Mouse (Mus musculus) ovary, postnatal 10 days (tissue): ENCODE results near the gene Col4a2.

Source experiments
- DNase-seq: peaks from one replicate; pipeline ENCODE4 v3.0.0; 2022; ENCODE audit warnings: low spot score

Col4a2 gene

DNA sequence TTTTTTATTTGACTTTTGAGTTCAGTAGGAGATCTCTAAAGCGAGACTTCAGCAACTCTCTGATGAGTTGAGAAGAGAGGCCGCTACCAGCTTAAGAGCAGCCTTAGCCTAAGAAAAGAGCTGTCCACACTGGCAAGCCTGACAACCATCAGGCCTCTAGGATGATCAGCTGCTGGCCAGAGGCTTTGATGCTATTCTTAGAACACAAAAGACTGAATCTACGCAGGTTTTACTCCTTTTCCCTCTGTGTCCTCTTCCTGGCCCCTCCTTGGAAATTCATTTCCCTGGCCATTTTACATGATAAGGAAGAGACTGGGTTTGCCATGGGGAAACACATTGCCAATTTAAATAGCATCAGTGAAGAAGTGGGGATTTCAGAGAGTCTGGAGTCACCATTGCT is 70.8 kb downstream of the Col4a2 start:
- DNase-seq = no peak

GRCm38 (mm10) chr8:11384841-11385240 is 72.2 kb downstream of the Col4a2 start:
- DNase-seq = no peak

DNA sequence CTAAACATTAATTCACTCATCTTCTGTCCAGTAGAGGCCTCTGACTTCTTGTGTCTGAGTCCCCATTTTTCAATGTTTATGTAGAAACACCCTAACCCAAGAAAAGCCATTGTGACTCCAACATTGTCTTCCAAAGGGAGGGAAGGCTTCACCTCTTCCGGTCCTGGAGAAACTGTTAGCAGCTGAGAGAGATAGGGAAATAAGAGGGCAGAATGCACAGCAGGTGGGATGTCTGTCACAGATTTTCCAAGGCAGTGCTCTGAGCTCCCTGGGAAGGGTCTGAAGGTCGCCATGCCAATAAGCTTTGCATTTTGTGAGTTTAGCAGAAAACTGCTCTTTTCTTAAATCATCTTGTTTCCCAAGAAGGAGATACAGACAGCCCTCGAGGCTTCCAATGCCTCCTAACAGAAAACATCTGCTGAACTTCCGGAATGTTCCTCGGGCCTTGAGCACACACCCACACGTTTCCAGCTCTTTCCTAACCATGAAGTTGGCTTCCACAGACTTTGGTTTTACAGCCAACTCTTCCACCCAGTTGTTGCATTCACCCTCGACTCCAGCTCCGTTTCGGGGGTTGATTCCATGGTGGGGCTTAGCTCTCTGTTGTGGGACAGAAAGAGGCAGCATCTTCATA is 72.8 kb downstream of the Col4a2 start:
- DNase-seq = no peak

DNA sequence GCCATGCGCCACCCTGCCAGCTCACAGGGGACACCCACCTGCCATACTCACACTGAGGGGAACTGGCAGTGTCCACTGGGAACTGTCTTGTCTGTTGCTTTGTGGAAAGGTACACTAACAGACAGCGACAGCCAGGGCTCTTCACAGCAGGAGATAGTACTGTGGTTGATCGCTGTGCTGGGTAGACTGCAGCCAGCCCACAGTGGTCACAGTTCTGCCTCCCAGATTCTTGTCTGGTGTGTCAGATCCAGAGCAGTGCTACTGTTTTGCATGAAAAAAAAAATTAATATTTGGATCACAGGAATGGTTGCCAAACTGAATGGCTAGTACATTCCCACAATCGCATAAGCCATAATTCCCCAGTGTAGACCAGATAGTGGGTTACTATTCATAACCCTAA is 74.7 kb downstream of the Col4a2 start:
- no peak for DNase-seq

GRCm38 (mm10) chr8:11389275-11390050 is 76.9 kb downstream of the Col4a2 start:
- no peak for DNase-seq

DNA sequence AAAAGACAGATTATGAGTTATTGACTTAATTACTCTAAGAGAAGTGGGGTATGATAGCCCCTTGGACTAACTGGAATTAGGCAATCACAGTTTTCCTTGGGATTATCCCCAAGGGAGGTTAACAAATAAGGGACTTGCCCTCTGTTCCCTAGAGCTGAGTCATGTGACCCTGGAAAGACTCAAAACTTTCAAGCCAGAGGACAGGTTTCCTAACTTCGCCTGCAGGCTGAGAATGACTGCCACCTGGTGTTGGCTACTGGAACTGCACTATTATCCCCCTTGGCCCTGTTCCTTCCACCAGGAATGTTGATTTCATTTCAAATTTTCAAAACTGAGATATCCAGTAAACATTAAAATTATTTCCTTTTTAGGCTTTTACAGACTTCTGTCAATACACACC is 80.1 kb downstream of the Col4a2 start:
- peak; percentile 64 for DNase-seq

- no peak for DNase-seq
Observed at GRCm38 (mm10) chr8:11393161-11393560, 80.6 kb downstream of the Col4a2 start.

- no peak for DNase-seq
Observed at GRCm38 (mm10) chr8:11393607-11394006, 81.0 kb downstream of the Col4a2 start.

DNA sequence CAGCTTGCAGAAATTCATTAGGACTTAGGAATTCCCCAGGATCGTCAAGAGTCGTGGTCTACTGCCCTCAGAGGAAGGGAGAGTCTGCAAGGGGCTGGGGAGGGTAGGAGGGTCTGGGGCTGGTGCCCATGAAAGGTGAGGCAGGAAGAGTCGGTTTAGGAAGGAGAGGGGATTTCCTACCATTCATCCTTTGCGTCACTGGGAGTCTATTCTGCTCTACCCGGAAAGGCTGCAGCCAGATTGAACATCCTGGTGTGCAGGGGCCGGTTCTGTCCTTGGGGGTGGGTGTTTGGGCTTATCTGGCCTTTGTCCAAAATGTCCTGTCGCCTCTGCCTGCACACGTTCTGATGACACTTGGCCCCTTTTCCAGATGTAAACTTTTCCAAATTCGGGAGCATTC is 82.2 kb downstream of the Col4a2 start:
- DNase-seq = no peak

- DNase-seq = no peak
Observed at GRCm38 (mm10) chr8:11395601-11396000, 83.0 kb downstream of the Col4a2 start.

- DNase-seq = no peak
Observed at GRCm38 (mm10) chr8:11396111-11396510, 83.5 kb downstream of the Col4a2 start.

- DNase-seq = no peak
Observed at GRCm38 (mm10) chr8:11397126-11397525, 84.5 kb downstream of the Col4a2 start.

GRCm38 (mm10) chr8:11399706-11400105 is 87.1 kb downstream of the Col4a2 start:
- no peak for DNase-seq

DNA sequence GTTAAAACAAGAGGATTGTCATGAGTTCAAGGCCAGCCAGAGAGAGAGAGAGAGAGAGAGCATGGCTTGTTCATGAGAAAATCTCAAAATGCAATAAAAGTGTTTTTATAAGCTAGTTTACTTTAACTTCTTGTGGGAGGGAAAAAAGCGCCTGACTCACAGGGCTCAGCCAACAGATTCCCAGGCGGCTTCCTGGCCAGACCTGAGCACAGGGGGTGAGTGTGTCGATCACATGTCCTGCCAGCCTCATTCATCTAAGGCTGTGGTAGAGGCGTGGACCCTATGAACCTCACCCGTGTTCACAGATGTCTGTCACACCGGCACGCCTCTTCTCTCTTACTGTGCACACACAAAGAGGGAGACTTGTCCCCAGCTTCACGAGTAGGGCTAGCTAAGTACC is 87.6 kb downstream of the Col4a2 start:
- no peak for DNase-seq

GRCm38 (mm10) chr8:11401183-11401582 is 88.6 kb downstream of the Col4a2 start:
- DNase-seq = no peak

GRCm38 (mm10) chr8:11402220-11402619 is 89.6 kb downstream of the Col4a2 start:
- no peak for DNase-seq

DNA sequence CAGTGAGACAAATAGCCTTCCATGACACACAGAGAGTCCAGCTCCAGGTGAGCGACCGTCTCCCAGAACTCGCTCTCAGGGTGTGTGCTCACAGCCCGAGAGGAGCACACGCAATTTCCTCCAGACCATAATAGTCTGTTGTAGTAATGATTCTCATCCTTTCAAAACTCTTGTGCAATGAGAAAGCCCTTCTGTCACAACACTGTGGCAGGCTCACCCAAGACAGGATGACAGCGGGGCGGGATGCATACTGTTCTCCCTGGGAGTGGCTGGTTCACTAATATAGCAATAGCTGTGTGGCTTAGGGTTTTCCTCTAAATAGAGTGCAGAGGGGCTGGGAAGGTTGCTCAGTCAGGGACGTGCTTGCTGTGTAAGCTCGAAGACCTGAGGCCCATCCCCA is 91.2 kb downstream of the Col4a2 start:
- no peak for DNase-seq

DNA sequence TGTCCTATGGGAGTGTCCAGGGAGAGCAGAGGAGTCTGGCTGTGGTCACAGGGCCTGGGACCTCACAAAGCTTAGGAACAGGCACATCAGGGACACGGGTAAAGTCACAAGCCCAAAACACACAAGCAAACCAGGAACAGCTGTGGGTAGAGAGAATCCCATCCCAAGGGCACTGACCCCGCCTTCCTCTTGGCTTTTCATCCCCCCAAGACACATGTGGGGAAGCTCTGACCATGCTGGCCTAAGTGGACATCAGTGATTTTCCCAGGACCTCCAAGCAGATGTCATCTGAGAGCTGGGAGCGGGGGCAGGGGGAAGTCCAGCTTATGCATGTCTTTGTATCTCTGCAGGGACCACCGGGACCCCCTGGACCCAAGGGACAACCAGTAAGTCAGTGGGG is 92.0 kb downstream of the Col4a2 start:
- no peak for DNase-seq

DNA sequence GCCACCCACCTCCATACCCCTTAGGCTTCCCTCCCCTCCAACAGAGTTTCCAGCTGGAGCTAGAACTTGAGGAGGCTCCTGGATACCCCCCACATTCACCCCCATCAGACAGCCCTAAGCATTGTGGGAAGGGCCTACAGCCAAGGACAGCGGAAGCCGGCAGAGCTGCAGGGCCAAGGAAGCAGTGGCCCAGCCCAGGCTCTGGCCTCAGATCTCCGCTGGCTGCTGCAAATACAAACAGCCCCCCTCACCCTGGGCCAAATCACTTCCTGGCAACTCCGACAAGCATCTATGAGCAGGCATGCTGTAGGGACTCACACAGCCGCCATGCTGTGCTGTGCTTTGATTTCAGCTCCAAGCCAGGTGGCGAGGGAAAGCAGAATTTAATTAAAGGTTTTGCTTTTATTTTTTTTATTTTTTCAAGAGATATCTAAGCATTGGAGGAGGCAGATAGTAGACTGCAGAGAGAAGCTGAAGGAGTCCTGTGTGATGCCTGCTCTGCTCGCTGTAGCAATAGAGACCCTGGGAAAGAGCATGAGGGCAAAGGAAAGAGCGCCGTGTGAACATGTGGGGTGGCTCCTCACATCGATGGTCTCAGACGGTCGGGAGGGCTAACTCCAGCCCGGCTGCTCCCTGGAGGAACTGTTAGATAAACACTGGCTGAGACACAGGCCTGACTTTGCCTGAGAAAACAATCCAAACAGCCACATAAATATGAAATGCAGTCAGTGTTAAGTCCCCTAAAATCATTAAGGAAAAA is 93.3 kb downstream of the Col4a2 start:
- no peak for DNase-seq

DNA sequence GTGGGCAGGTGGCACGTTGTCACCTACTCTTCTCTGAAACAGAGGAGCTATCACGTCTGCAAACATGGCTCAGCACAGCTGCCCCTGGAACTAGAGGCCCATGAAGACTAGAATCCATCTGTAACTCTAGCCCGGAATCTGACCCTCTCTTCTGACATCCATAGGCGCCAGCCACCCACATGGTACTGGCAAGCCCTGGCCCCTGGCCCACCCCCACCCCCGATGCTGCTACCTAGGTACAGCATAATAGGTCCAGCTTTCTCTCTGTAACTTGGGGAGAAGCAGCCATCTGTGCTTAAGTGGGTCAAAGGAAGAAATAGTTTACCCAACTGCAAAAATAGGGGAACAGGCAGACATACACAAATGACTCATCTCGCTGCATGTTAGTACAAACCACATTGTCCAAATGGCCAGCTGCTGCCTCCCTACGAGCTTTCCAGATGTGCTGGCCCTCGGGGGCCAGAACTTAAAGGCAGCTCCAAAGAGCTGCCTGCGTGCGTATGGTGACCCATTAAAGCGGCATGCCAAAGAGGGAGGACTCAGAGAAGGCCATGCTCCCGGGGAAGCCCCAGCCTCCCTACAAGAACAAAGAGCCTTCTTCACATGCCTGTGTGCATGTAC is 99.0 kb downstream of the Col4a2 start:
- DNase-seq = no peak

GRCm38 (mm10) chr8:11412450-11412849 is 99.8 kb downstream of the Col4a2 start:
- DNase-seq = no peak

GRCm38 (mm10) chr8:11414304-11414703 is 101.7 kb downstream of the Col4a2 start:
- DNase-seq = no peak

DNA sequence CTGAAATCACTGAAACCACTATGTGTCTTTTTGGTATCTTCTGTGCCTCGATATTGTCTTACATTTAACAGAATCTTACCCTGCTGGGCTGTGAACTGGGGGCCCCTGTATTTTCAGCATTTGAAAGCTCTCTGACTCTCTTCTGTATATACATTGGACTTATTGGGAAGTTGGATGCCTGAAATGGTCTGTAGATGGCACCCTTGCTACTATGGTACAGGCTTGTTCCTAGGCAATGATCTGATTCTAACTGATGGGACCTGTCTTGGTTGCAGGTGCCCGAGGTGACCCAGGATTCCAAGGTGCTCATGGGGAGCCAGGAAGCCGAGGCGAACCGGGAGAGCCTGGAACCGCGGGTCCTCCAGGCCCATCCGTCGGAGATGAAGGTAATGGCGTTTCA is 102.5 kb downstream of the Col4a2 start:
- DNase-seq = no peak
